ENCODE assay signal across 12 mouse cellular contexts in genomic region chr16:29844706-29845596, GRCm38 (mm10).
DNase-seq lines count a peak whose midpoint lies in the region; ATAC-seq lines count a peak whose summit lies in the region.
"Had no signal": no experiment of that assay in that cellular context is flagged by ENCODE, and none has a peak within 500 bp of the region (broad histone marks: within the 10 kb centered on the region; RNA-seq: fewer than 3 reads in every experiment).

No protein-coding gene starts in this region.

- no peak overlapping the region for H3K27ac ChIP-seq in intestine, embryonic 15.5 days
- no peak overlapping the region for H3K27ac ChIP-seq in intestine, embryonic 16.5 days (ENCODE audit: low read length)
- H3K27ac ChIP-seq: embryonic facial prominence, embryonic 12.5 days; hindbrain, postnatal 0 days; neural tube, embryonic 12.5 days had no signal

- H3K36me3 ChIP-seq in intestine, embryonic 15.5 days = no peaks in the 10 kb centered on the region
- no peaks in the 10 kb centered on the region for H3K36me3 ChIP-seq in intestine, embryonic 16.5 days (ENCODE audit: control insufficient read depth, insufficient read depth, low read length)
- H3K36me3 ChIP-seq: embryonic facial prominence, embryonic 12.5 days; neural tube, embryonic 12.5 days had no signal

- ATAC-seq in intestine, embryonic 15.5 days = peak; percentile 25; the same call in 1 of the 2 replicates
- ATAC-seq in intestine, embryonic 16.5 days = no peak
- ATAC-seq: hindbrain, postnatal 0 days had no signal

- intact Hi-C loops in left cerebral cortex, postnatal 4 days (cut with DNase I) = no loop called here

- H3K4me3 ChIP-seq in intestine, embryonic 15.5 days (replicated peaks) = no peak overlapping the region
- H3K4me3 ChIP-seq in intestine, embryonic 16.5 days (ENCODE audit: low read length) = no peak overlapping the region
- H3K4me3 ChIP-seq: embryonic facial prominence, embryonic 12.5 days; neural tube, embryonic 12.5 days had no signal

- peaks cover 17% of the 10 kb centered on the region for H3K4me1 ChIP-seq in intestine, embryonic 15.5 days (replicated peaks)
- peaks cover 23% of the 10 kb centered on the region for H3K4me1 ChIP-seq in intestine, embryonic 16.5 days (ENCODE audit: control insufficient read depth, insufficient read depth, low read length)

- no peak overlapping the region for H3K4me2 ChIP-seq in intestine, embryonic 15.5 days (replicated peaks)
- no peak overlapping the region for H3K4me2 ChIP-seq in intestine, embryonic 16.5 days (ENCODE audit: low read depth, low read length)
- H3K4me2 ChIP-seq: embryonic facial prominence, embryonic 12.5 days; neural tube, embryonic 12.5 days had no signal

- peak; percentile 77 for DNase-seq in R1 (ENCODE audit: low read depth, low spot score)
- DNase-seq in liver = peak; percentile 42
- peak; percentile 35 to 43 for DNase-seq in thymus, adult 18-20 months
- no peak for DNase-seq in kidney, adult 8-10 months
- no peak for DNase-seq in left cerebral cortex, postnatal 4 days
- DNase-seq: lung, postnatal 4 days; right cerebral cortex, postnatal 4 days had no signal

- 43% methylated on average over 12 of the region's 12 CpGs for WGBS in intestine, embryonic 15.5 days
- WGBS in intestine, embryonic 16.5 days = 39% methylated on average over 12 of the region's 12 CpGs

- H3K27me3 ChIP-seq in intestine, embryonic 15.5 days (replicated peaks) = no peaks in the 10 kb centered on the region
- H3K27me3 ChIP-seq in intestine, embryonic 16.5 days (replicated peaks; ENCODE audit: control insufficient read depth, insufficient read depth, low read length) = no peaks in the 10 kb centered on the region
- H3K27me3 ChIP-seq: embryonic facial prominence, embryonic 12.5 days had no signal

- H3K9me3 ChIP-seq in intestine, embryonic 15.5 days = no peaks in the 10 kb centered on the region
- no peaks in the 10 kb centered on the region for H3K9me3 ChIP-seq in intestine, embryonic 16.5 days (ENCODE audit: control insufficient read depth, low read length)
- H3K9me3 ChIP-seq: embryonic facial prominence, embryonic 12.5 days; neural tube, embryonic 12.5 days had no signal

- no peak overlapping the region for H3K9ac ChIP-seq in intestine, embryonic 15.5 days
- no peak overlapping the region for H3K9ac ChIP-seq in intestine, embryonic 16.5 days (ENCODE audit: low read depth, low read length)
- H3K9ac ChIP-seq: embryonic facial prominence, embryonic 12.5 days; neural tube, embryonic 12.5 days had no signal

Comparison
In these comparisons a context has a peak if more than half of its experiments do, and no peak if none do; other contexts are left out.
1. DNase-seq: peak in R1 (single experiment), liver (single experiment) and thymus, adult 18-20 months (2 of 2); none in kidney, adult 8-10 months (0 of 2) and left cerebral cortex, postnatal 4 days (single experiment).